Mouse (Mus musculus) liver, embryonic 12.5 days (tissue): ENCODE measurements at regions not wholly inside any gene's neighbourhood (a gene's known extent, or its start where the extent isn't known, plus 50 kb on each side); places are given as distances from the start of the nearest gene placed in this dataset.
"Not testable (repeated sequence)": the region's sequence is repeated elsewhere in the genome, so short reads cannot be mapped to it uniquely, and the experiment has no call there.

Source experiments
- ATAC-seq: fragments of 200-750 bp; cut with Nextera tagmentation; 2 replicates; pipeline ENCODE4 v1.8.0; 2017; ENCODE audit warnings: moderate number of reproducible peaks, mild to moderate bottlenecking, moderate library complexity
- H3K27ac ChIP-seq: fragments of 300-500 bp; sonication (generic); 2 replicates; pipeline ENCODE4 v1.5.1; 2016; ENCODE audit warnings: mild to moderate bottlenecking
- H3K27me3 ChIP-seq: fragments of 300-500 bp; sonication (generic); replicated peaks from 2 replicates; pipeline ENCODE4 v1.6.1; 2016; ENCODE audit warnings: mild to moderate bottlenecking, moderate library complexity
- H3K36me3 ChIP-seq: fragments of 300-500 bp; sonication (generic); 2 replicates; pipeline ENCODE4 v1.6.1; 2016; ENCODE audit warnings: mild to moderate bottlenecking, moderate library complexity
- H3K4me1 ChIP-seq: fragments of 300-500 bp; sonication (generic); 2 replicates; pipeline ENCODE4 v1.6.1; 2016
- H3K4me2 ChIP-seq: fragments of 300-500 bp; sonication (generic); 2 replicates; pipeline ENCODE4 v1.6.1; 2016; ENCODE audit warnings: mild to moderate bottlenecking, moderate library complexity
- H3K4me3 ChIP-seq: fragments of 300-500 bp; sonication (generic); 2 replicates; pipeline ENCODE4 v1.5.1; 2016; ENCODE audit warnings: mild to moderate bottlenecking, moderate library complexity
- H3K9ac ChIP-seq: fragments of 300-500 bp; sonication (generic); 2 replicates; pipeline ENCODE4 v1.6.1; 2016; ENCODE audit warnings: mild to moderate bottlenecking, moderate library complexity
- H3K9me3 ChIP-seq: fragments of 300-500 bp; sonication (generic); replicated peaks from 2 replicates; pipeline ENCODE4 v1.6.1; 2016; ENCODE audit warnings: mild to moderate bottlenecking, moderate library complexity
- WGBS: fragments of 180-500 bp; shearing (Covaris S2); methylation state at CpG from one replicate; pipeline ENCODE4 v1.1.7; 2016; ENCODE audit not compliant: insufficient replicate concordance; 5-methylcytosine and 5-hydroxymethylcytosine counted together

DNA sequence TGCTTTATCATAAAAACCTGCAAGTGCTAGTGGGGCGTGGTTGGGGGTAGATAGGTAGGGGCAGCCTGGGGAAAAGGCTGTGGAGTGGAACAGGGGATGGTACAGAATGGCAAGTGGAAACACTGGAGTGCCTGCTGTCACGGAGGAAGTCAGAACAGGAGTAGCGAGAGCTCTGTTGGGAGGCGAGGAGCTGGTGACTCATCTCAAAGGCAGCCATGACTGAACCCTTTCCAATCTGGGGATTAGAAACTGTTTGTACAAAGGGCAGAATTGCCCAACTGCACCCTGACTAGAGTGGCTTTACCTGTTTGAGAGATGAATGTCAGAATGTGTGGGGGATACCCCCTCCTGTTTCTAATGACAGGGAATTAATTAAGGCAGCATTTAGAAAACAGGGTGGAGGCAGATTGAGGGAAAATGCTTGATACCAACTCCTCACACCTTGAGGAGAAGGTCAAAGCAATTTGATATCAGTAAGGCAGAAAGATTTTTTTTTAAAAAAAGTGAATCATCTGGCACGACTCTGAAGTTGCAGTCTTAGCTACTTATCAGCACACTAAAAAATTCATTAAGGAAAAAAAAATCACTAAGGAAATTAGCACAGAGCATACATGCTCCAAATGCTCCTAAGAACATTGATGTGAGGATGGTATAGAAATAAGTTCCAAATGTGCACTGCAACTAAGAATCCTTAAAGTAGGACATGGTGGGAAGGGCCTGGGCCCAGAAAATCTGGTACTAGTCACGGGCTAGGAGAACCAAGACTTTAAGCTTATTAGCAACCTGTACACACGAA is 54.7 kb upstream of the Usp25 start:
- Histone ChIP-seq H3K36me3 (no peaks in the 10 kb centered on the region), H3K9me3 (no peaks in the 10 kb centered on the region), H3K27me3 (no peaks in the 10 kb centered on the region), H3K4me1 (0 out of 2 replicates have a peak, but pooled peaks cover 4% of the 10 kb centered on the region), H3K4me2 (no peak overlapping the region), H3K27ac (no peak overlapping the region), H3K4me3 (no peak overlapping the region), H3K9ac (no peak overlapping the region)
- no peak for ATAC-seq
- WGBS, result 55% methylated on average over 7 of the region's 7 CpGs

DNA sequence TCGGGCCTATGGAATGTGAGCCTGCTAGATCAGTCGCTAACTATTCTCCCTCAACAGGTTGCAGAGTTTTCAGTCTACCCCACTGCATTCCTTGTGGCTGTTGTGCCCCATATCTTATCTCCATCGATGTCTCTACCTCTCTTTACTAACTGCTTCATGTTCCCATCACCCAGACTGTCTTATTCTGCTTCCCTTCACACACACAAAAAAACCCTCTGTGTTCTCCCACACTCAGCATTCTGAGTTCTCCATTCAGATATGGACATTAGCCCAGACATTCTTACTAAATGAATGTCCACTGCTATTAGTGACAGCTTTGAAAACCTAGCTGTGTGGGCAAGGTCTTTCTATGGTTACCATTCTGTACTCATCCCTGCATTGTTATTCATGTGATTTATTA is 56.0 kb upstream of the Usp25 start:
- Histone ChIP-seq H3K4me2 (no peak overlapping the region), H3K27ac (no peak overlapping the region), H3K36me3 (no peaks in the 10 kb centered on the region), H3K9me3 (no peaks in the 10 kb centered on the region), H3K4me1 (0 out of 2 replicates have a peak, but pooled peaks cover 4% of the 10 kb centered on the region), H3K4me3 (no peak overlapping the region), H3K9ac (no peak overlapping the region), H3K27me3 (no peaks in the 10 kb centered on the region)
- 63% methylated on average over 3 of the region's 3 CpGs for WGBS
- no peak for ATAC-seq

DNA sequence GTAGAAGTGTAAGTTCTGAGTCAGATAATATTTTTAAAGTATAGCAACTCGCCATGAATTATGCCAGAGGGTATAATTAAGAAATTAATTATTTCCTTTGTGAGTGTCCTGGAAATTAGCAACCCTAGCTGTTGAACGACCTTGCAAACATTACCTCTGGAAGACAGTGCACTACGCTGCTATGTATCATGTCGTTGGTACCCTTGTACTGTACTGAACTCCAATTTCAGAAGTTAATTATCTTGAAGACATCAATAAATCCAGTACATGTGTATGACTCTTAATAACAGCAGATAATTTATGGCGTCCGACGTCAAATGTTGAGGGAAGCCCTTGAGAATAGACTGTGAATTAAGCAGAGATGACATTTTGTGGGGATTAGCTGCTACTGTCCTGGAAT is 56.4 kb upstream of the Usp25 start:
- no peak for ATAC-seq
- no peak overlapping the region for H3K9ac ChIP-seq
- H3K27ac ChIP-seq, result no peak overlapping the region
- 0 out of 2 replicates have a peak, but pooled peaks cover 4% of the 10 kb centered on the region for H3K4me1 ChIP-seq
- H3K4me2 ChIP-seq, result no peak overlapping the region
- WGBS, result 78% methylated on average over 7 of the region's 7 CpGs
- no peaks in the 10 kb centered on the region for H3K36me3 ChIP-seq
- no peaks in the 10 kb centered on the region for H3K27me3 ChIP-seq
- H3K4me3 ChIP-seq, result no peak overlapping the region
- no peaks in the 10 kb centered on the region for H3K9me3 ChIP-seq

DNA sequence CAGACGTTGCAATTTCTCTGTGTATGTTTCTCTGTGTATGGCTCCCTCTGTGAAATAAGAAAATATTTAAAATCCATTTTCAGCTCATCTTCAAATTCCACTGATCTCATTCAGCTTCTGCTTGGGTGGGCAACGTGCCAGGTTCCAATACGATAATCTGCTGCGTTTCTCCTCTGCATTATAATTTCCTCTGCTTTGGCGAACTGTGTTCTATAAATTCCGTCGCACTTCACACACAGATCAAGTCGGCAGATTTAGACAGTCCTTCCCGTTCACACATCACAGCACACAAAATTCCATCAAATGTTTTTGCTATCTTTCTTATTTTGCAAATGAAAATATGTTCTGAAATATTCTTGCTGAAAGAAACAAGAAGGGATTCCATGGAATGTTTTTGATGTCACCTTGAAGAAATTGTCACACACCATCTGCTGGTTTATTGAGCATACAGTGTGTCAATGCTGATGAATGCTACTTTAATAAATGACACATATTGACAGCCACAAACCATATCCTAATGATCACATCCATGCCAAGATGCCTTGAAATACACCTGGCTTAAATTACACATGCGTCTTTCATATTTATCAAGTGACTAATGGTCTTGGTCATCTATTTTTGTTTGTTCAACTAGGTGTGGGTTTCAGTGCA is 62.5 kb upstream of the Usp25 start:
- Histone ChIP-seq H3K4me1 (no peaks in the 10 kb centered on the region), H3K27ac (no peak overlapping the region), H3K36me3 (no peaks in the 10 kb centered on the region), H3K9me3 (no peaks in the 10 kb centered on the region), H3K4me2 (no peak overlapping the region), H3K4me3 (no peak overlapping the region), H3K9ac (no peak overlapping the region), H3K27me3 (no peaks in the 10 kb centered on the region)
- ATAC-seq, result no peak
- WGBS, result 76% methylated on average over 10 of the region's 10 CpGs

DNA sequence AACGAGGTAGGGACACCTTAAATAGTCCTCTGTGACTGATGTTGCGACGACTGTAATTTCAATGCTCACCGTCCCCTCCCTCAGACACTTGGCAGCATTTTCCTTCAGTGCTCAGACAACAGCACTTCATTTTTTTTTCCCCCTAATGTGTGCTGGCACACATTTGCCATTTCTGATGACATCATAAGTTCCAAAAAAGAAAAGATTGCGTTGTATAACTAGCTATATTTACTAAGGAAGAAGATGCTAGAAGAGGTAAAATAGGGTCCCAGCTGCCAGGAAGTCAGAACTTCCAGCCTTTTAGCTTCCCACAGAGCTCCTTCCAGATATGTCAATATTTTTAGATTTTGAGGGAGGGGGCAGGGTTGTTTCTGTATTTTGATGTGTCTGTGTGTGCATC is 66.5 kb upstream of the Usp25 start:
- Histone ChIP-seq H3K9ac (no peak overlapping the region), H3K4me2 (no peak overlapping the region), H3K27me3 (no peaks in the 10 kb centered on the region), H3K4me1 (no peaks in the 10 kb centered on the region), H3K4me3 (no peak overlapping the region), H3K27ac (no peak overlapping the region), H3K9me3 (no peaks in the 10 kb centered on the region), H3K36me3 (no peaks in the 10 kb centered on the region)
- ATAC-seq, result no peak
- WGBS, result 67% methylated on average over 5 of the region's 5 CpGs

DNA sequence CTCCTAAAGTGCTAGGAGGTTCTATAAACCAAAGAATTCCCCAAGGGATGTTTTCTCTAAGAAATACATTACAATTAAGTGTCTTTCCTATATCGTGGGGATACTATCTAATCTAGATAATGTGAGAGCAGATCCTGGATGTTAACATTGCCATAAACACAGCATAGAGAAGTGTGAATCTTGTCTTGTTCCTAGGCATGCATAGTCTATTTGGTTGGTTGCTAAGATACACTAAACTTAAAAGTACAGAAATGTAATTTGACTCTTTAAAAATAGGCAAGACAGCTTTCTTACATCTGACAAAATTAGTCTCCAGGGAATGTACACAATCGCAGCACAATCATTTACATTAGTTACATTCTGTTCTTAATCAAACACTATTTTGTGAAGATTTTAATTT is 75.4 kb upstream of the Usp25 start:
- no peak overlapping the region for H3K9ac ChIP-seq
- H3K4me1 ChIP-seq, result no peaks in the 10 kb centered on the region
- 63% methylated on average over 2 of the region's 2 CpGs for WGBS
- H3K27me3 ChIP-seq, result no peaks in the 10 kb centered on the region
- H3K27ac ChIP-seq, result no peak overlapping the region
- no peak for ATAC-seq
- H3K4me3 ChIP-seq, result no peak overlapping the region
- no peaks in the 10 kb centered on the region for H3K36me3 ChIP-seq
- no peaks in the 10 kb centered on the region for H3K9me3 ChIP-seq
- H3K4me2 ChIP-seq, result no peak overlapping the region

DNA sequence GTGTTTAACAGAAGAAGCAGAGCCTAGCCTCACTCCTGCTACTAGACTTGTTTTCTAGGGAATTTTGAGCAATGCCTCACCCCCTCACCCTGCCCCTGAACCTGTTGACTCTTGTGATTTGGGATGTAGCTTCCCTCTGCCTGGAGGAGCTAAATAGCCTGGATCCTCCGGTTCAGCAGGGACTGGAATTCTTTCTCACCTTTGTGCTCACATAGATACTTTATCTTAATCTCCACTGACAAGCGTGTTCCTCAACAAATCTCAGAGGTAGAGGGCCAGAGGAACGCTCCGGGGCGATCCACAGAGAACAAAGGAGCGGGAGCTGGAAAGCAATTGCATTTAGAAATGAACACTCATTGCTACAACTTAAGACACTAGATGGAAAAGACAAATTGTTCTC is 85.6 kb upstream of the Usp25 start:
- Histone ChIP-seq H3K9me3 (no peaks in the 10 kb centered on the region), H3K4me1 (no peaks in the 10 kb centered on the region), H3K27me3 (no peaks in the 10 kb centered on the region), H3K4me2 (no peak overlapping the region), H3K9ac (no peak overlapping the region), H3K4me3 (no peak overlapping the region), H3K36me3 (no peaks in the 10 kb centered on the region), H3K27ac (no peak overlapping the region)
- no peak for ATAC-seq
- 63% methylated on average over 6 of the region's 6 CpGs for WGBS

DNA sequence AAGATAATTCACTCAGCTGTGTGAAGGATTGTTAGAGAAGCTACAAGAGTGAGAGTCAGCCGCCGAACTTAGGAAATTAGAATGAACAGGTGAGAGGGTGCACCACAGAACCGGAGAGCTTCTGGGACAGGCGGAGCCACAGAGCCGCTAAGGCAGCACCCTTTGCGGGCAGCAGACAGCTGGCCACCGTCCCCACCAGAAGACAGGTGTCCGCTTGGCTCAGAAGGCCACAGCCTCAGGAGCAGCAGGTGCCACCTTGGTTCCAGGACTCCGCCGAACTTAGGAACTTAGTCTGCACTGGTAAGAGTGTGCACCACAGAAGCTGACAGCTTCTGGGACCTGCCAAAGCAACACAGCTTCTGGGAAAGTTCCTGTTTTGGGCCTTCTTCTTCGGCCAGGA is 93.4 kb upstream of the Usp25 start:
- ATAC-seq, H3K9me3 ChIP-seq, H3K27ac ChIP-seq, H3K27me3 ChIP-seq, H3K9ac ChIP-seq, H3K4me1 ChIP-seq, H3K36me3 ChIP-seq, H3K4me3 ChIP-seq, H3K4me2 ChIP-seq: not testable (repeated sequence)
- WGBS, result 77% methylated on average over 11 of the region's 11 CpGs

DNA sequence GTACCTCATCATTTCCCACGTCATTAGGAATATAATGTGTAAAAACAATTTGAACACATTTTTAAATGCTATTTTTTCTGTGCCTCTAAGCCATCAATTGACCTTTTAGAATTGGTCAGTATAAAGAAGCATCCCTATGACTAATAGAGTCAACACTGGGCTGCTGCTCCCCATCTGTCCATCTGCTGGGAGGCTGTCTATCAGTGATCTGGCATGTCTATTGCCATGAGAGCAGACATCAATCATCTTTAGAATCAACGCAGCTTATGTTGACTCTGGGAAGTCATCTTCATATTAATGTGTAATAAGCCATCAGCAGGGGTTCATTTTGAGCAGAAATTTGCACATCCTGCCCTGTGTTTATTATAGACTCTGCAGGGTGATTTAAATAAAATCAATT is 94.9 kb upstream of the Usp25 start:
- no peak overlapping the region for H3K4me3 ChIP-seq
- no peaks in the 10 kb centered on the region for H3K36me3 ChIP-seq
- no peaks in the 10 kb centered on the region for H3K4me1 ChIP-seq
- no peak overlapping the region for H3K9ac ChIP-seq
- no peak overlapping the region for H3K27ac ChIP-seq
- no peak for ATAC-seq
- no peak overlapping the region for H3K4me2 ChIP-seq
- H3K27me3 ChIP-seq, result no peaks in the 10 kb centered on the region
- 59% methylated on average over 2 of the region's 2 CpGs for WGBS
- no peaks in the 10 kb centered on the region for H3K9me3 ChIP-seq

DNA sequence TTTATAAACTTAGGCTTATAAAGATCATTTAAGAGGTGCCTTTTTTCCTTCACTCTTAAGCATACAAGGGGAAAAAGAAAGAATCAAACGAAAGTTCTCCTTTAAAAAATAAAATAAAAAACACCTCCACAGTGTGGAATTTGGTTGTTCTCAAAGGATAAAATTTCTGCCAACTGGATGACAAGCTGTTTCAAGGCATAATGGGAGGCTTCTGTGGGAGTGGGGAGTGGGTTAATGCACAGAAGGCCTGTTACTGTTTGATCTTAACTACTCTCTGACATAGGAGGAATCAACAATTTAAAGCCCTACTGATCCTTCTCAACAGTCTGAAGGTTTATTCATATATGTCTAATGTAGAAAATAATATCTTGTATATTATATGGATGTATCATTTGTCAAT is 99.2 kb upstream of the Usp25 start:
- WGBS, result 32% methylated on average over 1 of the region's 1 CpGs
- H3K9me3 ChIP-seq, result no peaks in the 10 kb centered on the region
- no peaks in the 10 kb centered on the region for H3K36me3 ChIP-seq
- no peak overlapping the region for H3K27ac ChIP-seq
- H3K4me3 ChIP-seq, result no peak overlapping the region
- H3K4me1 ChIP-seq, result no peaks in the 10 kb centered on the region
- ATAC-seq, result no peak
- H3K27me3 ChIP-seq, result no peaks in the 10 kb centered on the region
- no peak overlapping the region for H3K9ac ChIP-seq
- H3K4me2 ChIP-seq, result no peak overlapping the region

DNA sequence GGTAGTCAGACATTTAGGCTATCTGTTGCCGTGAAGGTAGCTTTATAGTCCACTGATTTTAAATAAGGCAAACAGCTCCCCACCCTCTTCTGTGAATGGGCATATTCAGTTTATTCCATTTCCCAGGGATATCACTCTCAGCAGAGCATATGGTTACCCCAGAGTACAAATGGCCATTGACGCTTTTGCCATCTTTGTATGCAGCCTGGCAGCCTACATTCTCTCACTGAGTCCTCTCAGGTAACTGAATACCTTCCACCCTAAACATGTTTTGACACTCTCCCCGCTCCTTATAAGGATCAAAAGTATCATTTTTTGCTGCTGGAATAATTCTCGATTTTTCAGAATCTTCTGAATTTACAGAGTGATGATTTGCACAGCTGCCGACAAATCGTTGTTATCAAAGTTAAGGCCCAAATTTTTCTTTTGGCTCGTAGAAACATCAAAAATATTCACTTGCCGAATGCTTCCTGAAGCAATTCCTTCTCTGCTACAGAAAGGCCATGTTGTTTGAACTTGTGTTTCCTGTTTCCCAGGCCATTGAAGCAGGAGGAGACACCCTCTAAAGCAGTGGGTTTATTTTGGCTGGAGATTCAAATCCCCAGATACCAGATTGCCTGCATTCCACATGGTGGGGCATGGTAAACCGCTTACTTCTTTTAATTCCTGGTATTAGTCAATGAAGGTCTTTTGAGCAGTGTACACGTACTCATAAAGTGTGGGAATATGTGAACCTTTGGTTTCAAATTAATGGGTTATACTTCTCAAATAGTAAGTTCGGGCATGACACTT is 108.1 kb upstream of the Usp25 start:
- H3K4me3 ChIP-seq, result no peak overlapping the region
- no peak overlapping the region for H3K4me2 ChIP-seq
- H3K27me3 ChIP-seq, result no peaks in the 10 kb centered on the region
- no peak overlapping the region for H3K9ac ChIP-seq
- H3K4me1 ChIP-seq, result no peaks in the 10 kb centered on the region
- no peak overlapping the region for H3K27ac ChIP-seq
- H3K36me3 ChIP-seq, result no peaks in the 10 kb centered on the region
- H3K9me3 ChIP-seq, result no peaks in the 10 kb centered on the region
- WGBS, result 77% methylated on average over 11 of the region's 11 CpGs
- ATAC-seq, result no peak

DNA sequence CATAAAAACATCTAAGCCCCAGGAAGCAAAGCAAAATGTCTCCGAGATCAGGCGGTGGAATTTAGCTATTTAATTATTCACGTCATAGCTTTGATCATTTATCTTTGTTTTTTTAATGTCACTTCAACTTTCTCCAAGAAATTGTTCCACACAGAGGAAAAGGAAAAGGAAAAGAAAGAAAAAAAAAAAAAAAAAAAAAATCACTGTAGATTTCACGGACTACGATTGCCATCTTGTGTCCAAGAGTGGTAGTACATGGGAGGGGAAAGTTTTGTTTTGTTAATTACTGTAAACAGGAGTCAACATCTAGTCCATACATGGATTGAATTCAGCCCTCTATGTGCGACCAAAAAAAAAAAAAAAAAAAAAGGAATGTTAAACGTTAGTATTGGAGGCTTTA is 114.4 kb upstream of the Usp25 start:
- no peak for ATAC-seq
- WGBS, result 18% methylated on average over 7 of the region's 7 CpGs

More for the DNA sequence above, 114.4 kb upstream of the Usp25 start:
- no peaks in the 10 kb centered on the region for H3K36me3 ChIP-seq
- H3K9ac ChIP-seq, result no peak overlapping the region
- no peaks in the 10 kb centered on the region for H3K27me3 ChIP-seq
- H3K27ac ChIP-seq, result no peak overlapping the region
- no peak overlapping the region for H3K4me3 ChIP-seq
- H3K4me2 ChIP-seq, result no peak overlapping the region
- H3K9me3 ChIP-seq, result no peaks in the 10 kb centered on the region
- no peaks in the 10 kb centered on the region for H3K4me1 ChIP-seq
